Mouse (Mus musculus): ENCODE data around the gene Immp2l. TPM values are rescaled to one million over a fixed set of nuclear protein-coding genes. Genes with fewer than 3 reads are reported as not detected.

Gene Immp2l
- total RNA-seq, 2 experiments from 2014 or later, result 7.3 to 9.7 TPM

DNA sequence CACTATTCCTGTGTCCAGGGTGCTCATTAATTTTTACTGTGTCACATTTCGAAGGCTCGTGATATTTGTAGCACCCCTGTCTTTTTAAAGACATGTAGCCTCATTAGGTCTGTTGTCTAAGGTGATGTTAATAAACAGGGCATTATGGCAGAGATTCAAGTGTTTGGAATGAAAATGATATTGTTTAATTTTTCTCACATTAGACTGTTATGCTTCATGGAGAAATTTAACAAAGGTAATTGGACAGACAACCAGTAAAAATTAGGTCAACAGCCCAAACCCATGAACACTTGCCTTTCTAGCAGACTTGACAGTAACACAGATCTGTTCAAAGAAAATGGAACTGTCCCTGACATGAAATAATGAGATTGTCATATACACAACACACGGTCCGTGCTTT, 292.5 kb downstream of the Immp2l start:
- DNase-seq, result no peak

DNA sequence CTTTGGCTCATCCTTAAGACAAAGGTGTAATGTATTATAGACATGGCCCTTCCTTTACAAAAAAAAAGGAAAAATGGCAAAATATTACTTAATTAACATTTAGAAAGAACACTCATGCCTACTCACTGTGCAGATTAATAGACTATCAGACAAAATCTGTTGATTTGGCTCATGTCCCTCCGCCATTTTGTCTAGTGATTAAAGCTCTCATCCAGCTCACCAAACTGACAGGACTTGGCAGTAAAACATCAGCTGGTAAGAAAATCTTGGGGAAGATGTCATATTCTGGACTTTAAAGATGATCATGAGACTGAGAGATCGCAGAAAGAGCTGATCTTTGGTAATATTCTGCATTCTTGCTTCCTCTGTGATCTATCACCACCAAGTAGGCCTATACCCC, 293.5 kb downstream of the Immp2l start:
- DNase-seq, result no peak

DNA sequence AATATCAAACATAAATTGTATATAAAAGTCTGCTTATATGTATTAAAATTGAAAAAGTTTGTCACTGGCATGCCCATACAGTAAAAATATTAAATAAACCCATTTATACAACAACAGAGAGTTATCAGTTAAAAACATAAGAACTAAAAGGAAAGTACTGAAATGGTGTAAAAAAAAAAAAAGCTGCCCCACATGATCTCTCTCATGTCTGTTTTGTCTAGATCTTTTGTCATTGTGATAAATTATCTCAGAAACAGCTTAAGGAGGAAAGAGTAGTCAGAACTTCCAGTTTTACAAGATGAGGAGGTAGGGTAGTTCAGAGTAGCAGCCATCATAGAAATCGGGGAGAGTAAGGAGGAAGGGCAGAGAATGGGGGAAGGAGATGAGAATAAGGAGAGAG, 298.1 kb downstream of the Immp2l start:
- no peak for DNase-seq

DNA sequence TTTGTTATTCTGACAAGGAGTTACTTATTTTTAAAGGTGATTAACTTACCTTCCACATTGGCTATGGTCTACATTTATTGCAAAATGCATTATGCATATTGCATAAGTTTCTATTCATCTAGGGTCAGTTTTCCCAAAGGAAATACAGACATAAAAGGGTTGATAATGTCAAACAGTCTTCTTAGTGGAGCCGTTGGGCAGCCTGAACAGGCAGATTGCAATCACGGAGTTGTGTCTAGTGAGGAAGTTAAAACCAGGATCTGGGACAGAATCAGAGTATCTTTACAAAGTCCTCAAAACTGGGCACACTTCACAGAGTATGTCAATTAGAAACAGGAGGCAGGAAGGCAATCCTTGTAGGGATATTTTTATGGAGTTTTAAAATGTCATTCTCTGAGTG, 300.5 kb downstream of the Immp2l start:
- DNase-seq, result no peak

DNA sequence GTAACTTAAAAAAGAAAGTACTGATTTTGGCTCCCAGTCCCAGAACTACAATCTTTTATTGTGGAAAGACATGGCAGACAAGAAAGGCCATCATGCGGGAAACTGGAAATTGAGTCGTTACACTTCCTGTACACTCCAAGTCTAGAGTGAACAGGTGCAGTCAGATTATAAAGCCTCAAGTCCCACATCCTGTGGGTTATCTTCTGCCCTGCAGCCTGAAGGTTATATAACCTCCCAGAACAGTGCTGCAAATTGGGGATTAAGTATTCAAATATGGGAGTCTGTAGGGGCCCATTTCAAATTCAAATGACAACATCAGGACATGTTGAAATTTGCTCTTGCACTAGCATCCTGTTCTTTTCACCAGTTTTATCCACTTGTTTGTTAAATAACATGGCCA, 301.9 kb downstream of the Immp2l start:
- DNase-seq, result no peak

DNA sequence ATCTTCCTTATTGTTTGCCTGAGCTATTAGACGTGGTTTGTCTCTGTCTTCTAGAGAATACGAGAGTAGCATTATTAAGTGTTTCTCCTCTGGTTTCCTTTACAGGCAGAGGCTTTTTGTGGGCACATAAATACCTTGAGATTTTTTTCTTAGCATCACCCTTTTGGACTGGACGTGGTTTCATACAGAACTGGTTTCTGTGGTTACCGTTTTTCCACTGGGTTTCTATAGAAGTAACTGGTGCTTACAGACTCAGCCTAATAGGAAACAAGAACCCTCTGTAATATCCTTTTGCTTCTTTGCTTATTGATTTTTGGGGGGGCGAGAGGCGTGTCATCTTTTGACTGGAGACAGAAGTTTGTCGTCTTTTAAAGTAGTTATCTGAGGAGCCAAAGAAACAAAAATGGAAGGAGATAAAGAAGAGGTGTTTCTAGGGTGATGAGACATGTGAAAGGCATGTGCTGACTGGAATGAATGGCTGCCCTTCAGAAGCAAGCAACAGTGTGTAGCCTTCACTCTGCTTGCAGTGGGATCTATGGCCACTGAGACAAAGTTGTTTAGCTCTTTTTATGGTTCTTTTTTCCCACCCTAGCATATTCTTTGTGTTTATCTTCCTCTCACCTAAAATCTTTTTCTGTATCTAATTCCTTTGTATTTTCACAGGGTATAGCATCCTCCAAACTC, 307.2 kb downstream of the Immp2l start:
- no peak for DNase-seq

DNA sequence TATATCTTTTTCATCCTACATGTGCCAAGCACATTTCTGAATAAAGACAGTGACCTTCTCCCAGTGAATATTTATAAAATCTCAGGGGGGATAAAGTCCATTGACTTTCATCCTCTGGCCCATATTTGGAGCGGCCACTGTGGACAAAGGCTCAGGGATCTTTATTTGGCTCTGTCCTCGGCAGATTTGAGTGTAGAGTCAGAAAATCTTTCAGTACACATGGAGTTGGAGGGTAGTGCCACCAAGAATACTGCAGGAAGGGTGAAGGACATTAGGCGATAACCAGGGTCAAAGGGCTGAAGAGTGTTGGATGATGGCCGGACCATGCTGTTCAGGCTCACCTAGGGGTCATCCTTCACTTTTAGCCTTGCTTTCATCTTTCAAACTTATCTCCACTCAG, 321.7 kb downstream of the Immp2l start:
- no peak for DNase-seq

DNA sequence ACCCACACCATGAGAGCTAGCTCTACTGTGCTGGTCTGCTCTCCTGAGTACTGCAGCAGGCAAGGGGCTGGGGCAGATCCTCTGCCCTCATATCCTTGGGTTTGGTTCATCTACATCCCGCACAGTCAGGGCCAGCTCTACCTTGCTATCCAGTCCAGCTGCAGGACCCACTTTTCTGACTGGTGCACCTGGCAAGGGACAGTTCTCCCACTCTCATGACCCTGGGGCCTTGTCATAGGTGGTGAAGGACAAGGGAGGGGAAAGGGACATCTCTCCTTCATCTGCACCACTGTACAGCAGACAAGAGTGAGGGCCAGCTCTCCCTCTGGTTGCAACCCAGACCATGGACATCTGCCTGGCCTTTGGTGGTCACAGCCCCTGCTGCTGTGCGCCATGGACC, 323.6 kb downstream of the Immp2l start:
- no peak for DNase-seq

DNA sequence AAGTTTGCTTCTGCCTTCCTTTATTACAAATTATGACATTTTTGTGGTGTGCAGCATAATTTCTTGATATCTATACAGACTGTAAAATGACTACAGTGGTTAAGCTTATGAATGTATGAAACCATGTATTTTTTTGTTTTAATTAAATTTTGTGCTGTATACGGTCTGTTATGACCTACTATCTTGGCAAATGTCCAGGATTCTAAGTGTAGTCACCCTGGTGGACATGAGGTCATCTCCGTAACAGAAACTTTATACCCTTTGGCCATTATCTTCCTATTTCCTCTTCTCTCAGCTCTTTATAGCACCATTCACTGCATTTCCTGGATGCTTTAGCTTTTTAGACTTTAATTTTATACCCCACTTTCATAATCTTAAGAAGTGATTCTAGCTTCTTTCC, 325.5 kb downstream of the Immp2l start:
- DNase-seq, result no peak

DNA sequence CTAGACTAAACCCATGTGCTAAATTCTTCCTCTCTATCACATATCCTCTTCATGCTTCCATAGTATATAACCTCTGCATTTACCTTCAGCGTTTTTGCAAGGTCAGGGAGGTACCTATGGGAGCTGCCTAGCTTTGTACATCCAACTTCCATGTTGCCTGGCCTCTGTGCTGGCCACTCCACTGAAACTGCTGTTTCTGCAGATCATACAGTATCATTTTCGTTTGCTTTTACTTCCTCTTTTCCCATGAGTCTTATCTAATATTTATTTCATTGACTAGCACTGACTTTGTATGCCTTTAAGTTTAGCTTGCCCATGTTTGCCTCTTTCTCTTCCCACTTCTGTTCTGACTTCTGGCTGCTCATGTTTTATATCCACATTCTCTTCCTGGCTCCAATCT, 325.9 kb downstream of the Immp2l start:
- DNase-seq, result no peak

DNA sequence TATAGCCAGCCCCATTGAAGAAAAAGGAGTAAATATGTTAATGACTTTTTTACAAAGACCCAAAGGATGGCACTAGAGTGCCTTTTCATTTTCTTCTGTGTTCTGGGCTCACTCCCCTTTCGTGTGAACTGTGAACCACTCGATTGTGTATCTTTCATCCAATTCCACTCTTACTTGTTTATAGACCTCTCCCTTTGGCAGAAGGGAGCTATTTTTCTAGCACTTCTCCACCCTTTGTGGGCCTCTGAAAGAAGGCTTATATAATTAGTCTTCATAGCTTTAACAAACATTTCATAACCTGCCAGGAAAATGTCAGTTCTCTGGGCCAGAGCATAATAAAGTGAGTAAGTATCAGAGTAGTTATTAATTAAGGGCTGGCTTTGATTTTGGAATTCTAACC, 327.4 kb downstream of the Immp2l start:
- no peak for DNase-seq

DNA sequence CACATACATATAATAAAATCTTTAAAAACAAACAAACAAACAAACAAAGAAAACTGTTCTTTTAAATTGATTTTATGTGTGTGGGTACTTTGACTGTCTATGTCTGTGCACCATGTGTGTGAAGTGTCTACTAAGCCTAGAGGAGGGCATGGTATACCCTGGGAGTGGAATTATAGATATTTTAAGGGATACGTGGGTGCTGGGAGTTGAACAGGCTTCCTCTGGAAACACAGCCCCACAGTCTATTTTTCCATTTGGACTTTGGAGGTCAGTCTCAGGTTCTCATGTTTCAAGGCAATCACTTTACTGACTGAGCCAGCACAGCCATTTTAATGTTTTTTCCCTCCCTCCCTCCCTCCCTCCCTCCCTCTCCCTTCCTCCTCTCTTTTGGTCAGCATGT, 331.0 kb downstream of the Immp2l start:
- no peak for DNase-seq

DNA sequence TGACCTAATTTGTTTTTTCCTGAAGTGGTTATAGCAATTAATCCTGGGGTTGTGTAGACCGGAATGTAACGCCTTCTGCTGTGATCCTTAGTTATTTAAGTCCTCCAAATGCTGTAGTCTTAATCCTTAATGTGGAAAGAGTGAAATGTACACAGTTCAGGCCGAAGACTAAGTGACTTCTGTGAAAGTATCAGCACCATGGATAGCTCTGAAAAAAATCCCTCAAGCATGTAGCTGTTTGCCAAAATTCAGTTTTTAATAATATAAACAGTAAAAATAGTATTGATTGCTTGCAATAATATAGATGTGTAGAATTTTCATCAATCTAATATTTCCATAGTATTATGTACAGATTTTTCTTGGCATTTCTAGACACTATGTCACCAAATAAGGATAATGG, 332.1 kb downstream of the Immp2l start:
- DNase-seq, result no peak

DNA sequence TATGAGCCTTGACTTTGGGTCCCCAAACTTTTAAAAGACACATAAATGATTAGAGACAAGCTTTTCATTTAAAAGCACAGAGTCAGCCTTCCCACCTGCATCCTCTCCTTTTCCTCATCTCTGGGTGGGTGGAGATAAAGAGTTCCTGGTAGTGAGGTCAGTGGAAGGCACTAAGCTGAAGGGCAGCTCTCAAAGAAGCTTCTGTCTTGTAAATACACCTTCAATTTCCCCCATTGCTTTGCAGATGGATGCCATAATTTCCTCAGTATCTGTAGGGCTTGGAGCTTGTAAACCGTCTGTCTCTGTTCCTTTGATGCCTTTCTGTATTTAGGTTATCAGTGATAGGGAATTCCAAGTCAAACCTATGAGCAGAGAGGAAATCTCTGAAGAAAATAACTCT, 362.8 kb downstream of the Immp2l start:
- DNase-seq, result no peak

DNA sequence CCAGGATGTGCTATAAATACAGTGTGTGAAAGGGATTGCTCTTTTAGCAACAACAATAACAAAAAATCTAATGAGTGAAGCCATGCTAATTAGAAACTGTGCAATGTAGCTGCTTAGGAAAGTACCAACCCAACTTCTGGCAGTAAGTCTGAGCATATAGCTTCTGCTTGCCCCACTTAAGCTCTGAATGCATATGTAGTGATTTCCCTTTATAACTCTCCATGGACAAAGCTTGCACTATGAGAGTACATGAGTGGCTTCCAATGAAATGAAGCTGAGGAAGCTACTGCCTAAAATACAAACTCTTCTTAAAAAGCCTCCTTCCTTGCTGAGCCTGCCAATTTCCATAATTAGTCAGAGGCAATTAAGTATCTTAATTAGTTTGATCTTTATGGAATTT, 370.3 kb downstream of the Immp2l start:
- DNase-seq, result no peak

DNA sequence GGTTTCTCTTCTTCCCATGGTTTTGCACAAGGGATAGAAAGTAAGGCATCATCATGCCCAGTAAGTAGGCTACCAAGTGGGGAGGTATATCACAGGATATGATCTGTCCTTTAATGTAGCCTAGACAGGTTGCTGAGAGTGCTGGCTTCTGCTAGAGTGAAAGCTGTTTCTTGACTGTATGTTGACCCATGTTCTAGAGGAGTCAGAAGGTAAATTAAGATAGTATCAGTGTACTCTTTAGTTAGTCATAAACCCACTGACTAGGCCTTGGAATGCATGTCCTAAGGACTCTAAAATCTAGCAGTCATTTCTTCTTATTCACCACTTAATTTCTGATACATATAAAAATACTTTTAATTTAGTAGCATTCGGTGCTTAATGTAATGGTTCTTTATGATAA, 377.2 kb downstream of the Immp2l start:
- DNase-seq, result no peak

DNA sequence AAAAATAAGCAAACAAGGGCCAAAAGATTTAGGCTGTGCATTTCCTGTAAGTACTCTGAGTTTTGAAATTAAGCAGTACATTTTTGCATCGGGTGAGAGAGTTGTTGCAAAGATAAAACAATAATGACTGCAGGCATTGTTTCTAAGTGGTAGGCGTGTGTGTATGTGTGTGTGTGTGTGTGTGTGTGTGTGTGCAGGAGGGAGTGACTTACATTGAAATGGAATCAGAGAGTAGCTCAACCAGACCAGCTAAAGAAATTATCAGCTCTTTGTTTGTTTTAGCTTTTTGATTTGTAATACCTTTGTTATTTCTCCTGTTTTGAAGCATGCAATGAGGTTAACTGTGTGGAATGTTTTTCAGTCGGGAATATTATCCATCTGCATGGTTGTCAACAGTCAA, 378.0 kb downstream of the Immp2l start:
- DNase-seq, result no peak

DNA sequence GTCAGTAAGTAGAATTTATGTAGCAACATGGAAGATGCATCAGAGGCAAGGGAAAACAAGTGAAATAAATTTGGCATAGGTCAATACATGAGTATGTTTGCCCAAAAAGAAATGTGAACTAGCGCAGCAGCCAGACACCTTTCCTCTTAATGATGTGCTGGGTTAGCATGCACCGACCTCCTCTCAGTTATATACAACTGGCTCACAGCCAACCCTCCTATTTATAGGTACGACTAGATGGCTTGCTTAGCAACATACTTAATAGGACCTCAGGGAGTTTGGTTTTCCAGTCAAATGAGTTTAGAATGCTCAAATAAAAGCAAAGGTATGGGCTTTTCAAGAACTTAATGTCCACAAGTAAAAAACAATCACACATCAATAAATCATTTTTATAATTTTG, 385.5 kb downstream of the Immp2l start:
- no peak for DNase-seq

DNA sequence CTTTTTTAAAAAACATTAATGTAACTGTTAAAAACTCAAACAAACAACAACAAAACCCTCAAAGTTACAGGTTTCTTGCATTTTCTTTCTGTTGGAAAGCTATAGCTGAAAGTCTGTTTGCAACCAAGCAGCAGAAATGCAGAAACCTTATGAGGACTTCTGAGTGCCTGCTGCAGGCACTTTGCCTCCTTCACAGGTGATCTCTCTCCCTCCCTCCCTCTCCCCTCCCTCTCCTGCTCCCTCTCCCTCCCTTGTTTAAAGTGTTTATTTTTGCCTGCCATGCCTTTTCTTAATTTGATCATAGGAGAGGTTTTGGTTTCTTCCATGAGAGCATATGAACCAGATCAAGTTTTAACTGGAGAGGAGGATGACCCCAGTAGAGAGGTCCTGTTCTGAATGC, 392.7 kb downstream of the Immp2l start:
- DNase-seq, result no peak

DNA sequence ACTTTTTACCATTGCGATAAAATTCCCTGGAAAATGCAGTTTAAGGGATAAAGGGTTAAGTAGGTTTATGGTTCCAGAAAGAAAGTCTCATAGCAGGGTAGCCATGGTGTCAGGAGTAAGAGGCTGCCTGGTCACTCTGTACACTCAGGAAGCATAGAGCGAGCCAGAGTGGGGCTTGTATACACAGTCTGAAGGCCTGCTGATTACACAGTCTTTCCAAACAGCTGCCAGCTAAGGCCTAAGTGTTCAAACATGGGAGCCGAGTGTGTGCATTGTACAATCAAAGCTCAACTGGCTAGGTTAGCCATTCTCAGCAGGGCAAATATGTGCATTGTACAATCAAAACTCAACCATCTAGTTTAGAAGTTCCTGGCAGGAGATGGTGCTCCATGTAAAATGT, 393.2 kb downstream of the Immp2l start:
- no peak for DNase-seq

DNA sequence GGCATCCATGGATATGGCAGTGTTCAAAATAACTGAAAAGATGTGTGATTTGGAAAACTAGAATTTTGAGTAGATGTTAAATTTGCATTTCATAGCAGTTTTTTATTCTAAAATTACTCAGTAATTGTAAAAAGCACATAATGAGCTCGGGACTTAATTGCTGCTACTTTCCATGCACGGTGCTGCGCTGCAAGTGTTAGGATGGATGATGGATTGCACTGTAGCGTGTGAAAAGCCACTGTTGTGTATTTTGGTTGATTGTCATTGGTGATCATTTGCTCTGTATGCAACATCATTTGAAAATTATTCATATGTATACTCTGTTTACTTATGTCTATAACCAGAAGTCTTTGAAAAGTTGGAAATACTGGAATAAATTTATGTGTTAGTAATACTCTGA, 394.1 kb downstream of the Immp2l start:
- no peak for DNase-seq

DNA sequence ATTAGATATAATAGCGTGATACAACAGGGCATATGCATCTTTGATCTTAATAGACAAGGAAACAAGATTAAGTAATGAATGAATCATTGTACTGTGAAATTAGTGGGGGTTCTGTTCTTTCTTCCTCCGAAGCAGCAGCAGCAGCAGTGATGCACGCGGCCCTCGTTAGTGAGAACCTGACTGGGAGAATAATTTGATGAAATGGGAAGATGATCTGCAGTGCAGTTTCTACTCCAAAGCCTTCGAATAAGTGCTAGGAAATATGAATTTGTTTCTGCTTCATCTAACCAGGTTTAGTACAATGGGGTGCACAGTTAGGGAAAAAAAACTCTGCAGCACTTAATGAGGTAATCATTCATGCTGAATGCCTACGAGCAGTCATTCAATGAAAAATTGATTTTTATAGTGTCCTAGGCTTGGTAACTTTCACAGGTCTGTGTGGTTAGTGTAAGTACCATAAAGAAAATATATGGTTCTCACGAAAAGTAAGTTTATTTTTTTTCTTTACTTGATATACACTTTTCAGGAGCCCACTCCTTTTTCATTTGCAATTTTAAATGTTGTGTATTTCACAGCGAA, 401.3 kb downstream of the Immp2l start:
- no peak for DNase-seq

DNA sequence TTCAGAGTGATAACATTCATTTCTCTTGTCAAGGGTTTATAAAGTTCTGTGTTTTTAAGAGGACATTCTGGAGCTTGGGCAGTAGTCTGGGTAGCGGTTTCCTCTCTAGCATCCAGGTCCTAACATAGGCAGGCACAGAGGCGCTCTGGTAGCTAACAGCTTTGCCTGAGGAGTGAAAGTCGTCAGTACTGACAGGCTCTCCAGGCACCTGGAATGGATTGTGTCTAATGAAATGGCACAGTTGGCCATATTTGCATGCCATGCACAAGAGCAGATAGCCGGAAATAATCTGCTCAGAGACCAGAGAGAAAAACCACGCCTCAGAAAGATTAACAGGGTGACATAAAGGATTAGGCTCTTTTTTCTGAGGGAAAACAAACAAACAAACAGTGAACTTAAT, 403.6 kb downstream of the Immp2l start:
- DNase-seq, result no peak

DNA sequence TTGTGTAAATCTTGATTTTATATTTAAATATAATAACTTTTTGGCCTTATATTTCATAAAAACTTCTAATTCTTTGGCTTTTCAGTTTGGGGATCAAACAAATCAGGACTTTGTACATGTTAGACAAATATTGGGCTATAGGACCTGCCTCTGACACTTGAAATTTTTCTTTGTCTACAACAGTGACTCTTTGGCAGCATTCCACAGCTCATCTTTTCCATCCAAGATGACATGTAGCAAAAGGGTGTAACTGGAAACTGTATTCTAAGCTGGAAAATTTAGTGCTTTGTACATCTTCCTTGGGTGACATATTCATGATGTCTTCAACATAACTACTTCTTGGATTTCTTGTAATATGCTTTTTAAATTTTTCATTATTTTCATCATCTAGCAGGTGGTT, 404.9 kb downstream of the Immp2l start:
- DNase-seq, result no peak
